Mouse (Mus musculus) cortical plate, adult 2 months (tissue): Measurements from ENCODE around the gene Sh2b1.

Experiments
- CTCF ChIP-seq: fragments of 200-500 bp; IDR thresholded peaks from 2 replicates; pipeline ENCODE4 v1.5.1; 2011; ENCODE audit warnings: mild to moderate bottlenecking, control low read depth, low read length; ENCODE audit not compliant: insufficient read depth; ENCODE audit errors: extremely low read depth
- POLR2A ChIP-seq: fragments of 200-500 bp; IDR thresholded peaks from 2 replicates; pipeline ENCODE4 v1.6.1; 2011; ENCODE audit warnings: mild to moderate bottlenecking, low read length, control low read depth; ENCODE audit not compliant: insufficient read depth; ENCODE audit errors: extremely low read depth

- TF ChIP-seq CTCF (no peak), POLR2A (no peak)
Measured at GRCm38 (mm10) chr7:126417045-126417444, 58.2 kb downstream of the Sh2b1 start.
